Mouse (Mus musculus): Measurements from ENCODE around the gene Pitpnm1. TPM values are rescaled to one million over a fixed set of nuclear protein-coding genes. Genes with fewer than 3 reads are reported as not detected.

Gene Pitpnm1
- polyA plus RNA-seq (2014; fragmentation: Illumina TruSeq; extraction: RNeasy Lipid Tissue Mini Kit (QIAGEN cat#74804); ENCODE audit: low read depth, low replicate concordance): 0.19 TPM

DNA sequence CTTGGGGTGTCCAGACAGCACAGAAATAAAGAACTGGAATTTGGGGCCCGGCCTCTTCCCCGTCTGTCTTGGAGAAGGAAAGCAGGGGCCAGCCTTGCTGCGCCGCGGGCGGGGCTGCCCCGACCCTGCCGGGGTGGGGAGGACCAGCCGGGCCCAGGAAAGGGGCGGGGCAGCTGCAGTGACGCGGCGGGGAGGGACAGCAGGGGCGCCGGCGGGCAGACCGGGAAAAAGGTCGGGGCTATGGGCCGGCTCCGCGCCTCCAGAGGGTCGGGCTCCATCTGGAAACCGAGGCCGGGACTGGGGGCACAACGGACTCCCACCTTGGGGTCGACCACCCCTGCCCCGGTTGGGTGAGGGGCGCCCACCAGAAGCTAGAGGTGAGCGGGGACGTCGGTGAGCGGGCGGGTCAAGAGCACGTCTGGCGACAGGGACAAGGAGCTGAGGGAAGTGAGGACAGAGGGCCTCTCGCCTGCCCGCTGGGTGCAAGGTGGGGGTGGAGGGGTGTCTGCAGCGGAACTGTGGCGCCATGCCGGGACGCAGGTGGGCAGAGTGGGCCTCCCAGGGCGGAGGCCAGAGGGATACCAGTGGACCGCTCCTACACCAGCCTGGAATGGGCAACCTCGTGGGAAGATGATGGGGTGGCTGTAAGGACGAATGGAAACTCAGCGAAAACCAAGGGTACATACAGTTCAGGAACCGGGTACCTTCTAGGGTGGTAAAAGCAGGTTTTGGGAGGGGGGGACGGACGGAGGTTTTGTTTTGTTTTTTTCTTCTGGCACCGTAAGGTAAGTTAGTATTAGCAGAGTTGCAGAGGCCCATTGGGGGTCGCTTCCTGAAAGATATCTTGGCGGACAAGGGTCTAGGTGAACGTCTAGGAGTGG lies at the start of gene Pitpnm1:
Pitpnm1 (plus strand) TSS at position 162 of the 881 bp plus-strand sequence.

GRCm38 (mm10) chr19:4059069-4059740 lies 40.6 kb upstream of the Pitpnm1 start, which contains the start of gene Gstp3:
TSS of gene Gstp3 (minus strand) at chr19:4059569.

GRCm38 (mm10) chr19:4081394-4081793 lies 18.4 kb upstream of the Pitpnm1 start, which contains the start of gene Cabp2:
TSS of gene Cabp2 (plus strand) at chr19:4081578.

GRCm38 (mm10) chr19:4096642-4097440 lies 3.0 kb upstream of the Pitpnm1 start, which contains the start of gene Cdk2ap2:
TSS of gene Cdk2ap2 (plus strand) at chr19:4097182.

GRCm38 (mm10) chr19:4125741-4126696 lies 26.2 kb downstream of the Pitpnm1 start, which contains the start of gene Aip:
TSS of gene Aip (minus strand) at chr19:4125858.

GRCm38 (mm10) chr19:4139446-4139845 lies 39.6 kb downstream of the Pitpnm1 start, which contains the start of gene Gpr152:
TSS of gene Gpr152 (plus strand) at chr19:4139787.

GRCm38 (mm10) chr19:4143759-4144268 lies 44.0 kb downstream of the Pitpnm1 start, which contains the start of gene Cabp4:
TSS of gene Cabp4 (minus strand) at chr19:4144033.

DNA sequence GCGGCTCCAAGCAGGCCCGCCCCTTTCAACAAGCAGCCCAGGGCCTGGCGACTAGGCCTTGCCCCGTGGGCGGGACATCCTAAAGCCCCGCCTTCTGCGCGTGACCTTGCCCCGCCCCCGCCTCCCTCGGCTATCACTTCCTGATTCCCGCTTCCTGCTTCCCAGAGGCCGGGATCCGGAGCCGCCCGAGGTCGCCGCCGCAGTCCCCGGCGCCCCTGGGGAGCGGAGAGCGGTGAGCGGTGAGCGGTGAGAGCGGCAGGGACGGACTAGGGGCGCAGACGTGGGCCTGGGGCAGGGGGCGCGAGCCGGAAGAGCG lies 48.7 kb downstream of the Pitpnm1 start, which contains the start of gene Coro1b:
Coro1b (plus strand) TSS at position 129 of the 316 bp plus-strand sequence.

GRCm38 (mm10) chr19:4153232-4153654 lies 53.4 kb downstream of the Pitpnm1 start, which contains the start of gene Ptprcap:
TSS of gene Ptprcap (plus strand) at chr19:4153604.

DNA sequence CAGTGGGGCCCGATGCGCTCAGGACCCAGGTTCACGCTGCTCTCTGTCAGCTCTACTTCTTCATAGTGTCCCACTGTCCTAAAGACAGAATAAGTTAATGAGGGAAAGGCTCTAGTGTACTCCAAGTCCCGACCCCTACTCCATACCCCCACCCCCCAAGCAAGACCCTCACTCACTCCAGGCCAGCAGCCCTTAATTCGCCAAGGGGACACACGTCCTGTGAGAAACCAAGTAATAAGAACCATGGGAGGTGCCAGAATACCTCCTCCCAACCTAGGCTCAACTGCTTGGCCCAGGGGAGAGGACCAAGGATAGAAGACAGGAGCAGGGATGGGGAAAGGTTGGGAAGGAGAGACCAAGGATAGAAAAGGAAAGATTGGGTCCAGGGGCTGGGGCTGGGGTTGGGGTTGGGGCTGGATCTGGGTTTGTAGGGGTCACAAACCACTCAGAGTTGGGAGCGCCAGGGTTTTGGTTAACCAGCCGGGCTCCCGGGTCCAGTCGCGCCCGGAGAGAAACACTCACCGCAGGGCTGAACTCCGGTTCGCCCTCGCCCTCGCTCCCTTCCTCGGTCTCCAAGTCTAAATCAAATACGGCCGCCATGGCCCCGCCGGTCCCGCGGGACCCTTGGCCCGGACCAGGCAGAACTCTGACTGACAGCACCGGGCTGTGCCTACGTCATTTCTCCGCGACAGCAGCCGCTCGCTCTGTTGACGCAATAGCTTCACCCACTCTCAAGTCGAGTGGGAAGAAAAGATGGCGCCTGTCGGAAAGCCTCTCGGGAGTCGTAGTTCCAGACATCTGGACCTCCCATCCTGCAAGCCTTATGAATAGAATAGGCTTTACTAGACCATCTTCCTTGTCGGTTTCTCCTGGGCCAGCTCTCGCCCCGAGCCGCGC lies 63.1 kb downstream of the Pitpnm1 start, which contains the start of gene Rps6kb2:
Rps6kb2 (minus strand) TSS at position 709 of the 897 bp plus-strand sequence.

Other genes with a start within 250 kb of the Pitpnm1 start
- gene Chka, start 248.2 kb upstream of the Pitpnm1 start, polyA plus RNA-seq (2014; fragmentation: Illumina TruSeq; extraction: RNeasy Lipid Tissue Mini Kit (QIAGEN cat#74804); ENCODE audit: low read depth, low replicate concordance): 87.4 TPM
- gene Tcirg1, start 192.9 kb upstream of the Pitpnm1 start, polyA plus RNA-seq (2014; fragmentation: Illumina TruSeq; extraction: RNeasy Lipid Tissue Mini Kit (QIAGEN cat#74804); ENCODE audit: low read depth, low replicate concordance): 7.2 TPM
- gene Ndufs8, start 187.2 kb upstream of the Pitpnm1 start, polyA plus RNA-seq (2014; fragmentation: Illumina TruSeq; extraction: RNeasy Lipid Tissue Mini Kit (QIAGEN cat#74804); ENCODE audit: low read depth, low replicate concordance): 7.7 TPM
- gene Aldh3b1, start 170.2 kb upstream of the Pitpnm1 start, polyA plus RNA-seq (2014; fragmentation: Illumina TruSeq; extraction: RNeasy Lipid Tissue Mini Kit (QIAGEN cat#74804); ENCODE audit: low read depth, low replicate concordance): not detected
- gene Unc93b1, start 164.8 kb upstream of the Pitpnm1 start, polyA plus RNA-seq (2014; fragmentation: Illumina TruSeq; extraction: RNeasy Lipid Tissue Mini Kit (QIAGEN cat#74804); ENCODE audit: low read depth, low replicate concordance): 3.1 TPM
- 0.64 TPM for gene Aldh3b3, start 141.4 kb upstream of the Pitpnm1 start, polyA plus RNA-seq (2014; fragmentation: Illumina TruSeq; extraction: RNeasy Lipid Tissue Mini Kit (QIAGEN cat#74804); ENCODE audit: low read depth, low replicate concordance)
- gene Aldh3b2, start 127.7 kb upstream of the Pitpnm1 start, polyA plus RNA-seq (2014; fragmentation: Illumina TruSeq; extraction: RNeasy Lipid Tissue Mini Kit (QIAGEN cat#74804); ENCODE audit: low read depth, low replicate concordance): not detected
- 15.3 TPM for gene Acy3, start 113.4 kb upstream of the Pitpnm1 start, polyA plus RNA-seq (2014; fragmentation: Illumina TruSeq; extraction: RNeasy Lipid Tissue Mini Kit (QIAGEN cat#74804); ENCODE audit: low read depth, low replicate concordance)
- not detected for gene Tbx10, start 107.2 kb upstream of the Pitpnm1 start, polyA plus RNA-seq (2014; fragmentation: Illumina TruSeq; extraction: RNeasy Lipid Tissue Mini Kit (QIAGEN cat#74804); ENCODE audit: low read depth, low replicate concordance)
- not detected for gene Nudt8, start 99.4 kb upstream of the Pitpnm1 start, polyA plus RNA-seq (2014; fragmentation: Illumina TruSeq; extraction: RNeasy Lipid Tissue Mini Kit (QIAGEN cat#74804); ENCODE audit: low read depth, low replicate concordance)
- gene Gm49405, start 99.4 kb upstream of the Pitpnm1 start, polyA plus RNA-seq (2014; fragmentation: Illumina TruSeq; extraction: RNeasy Lipid Tissue Mini Kit (QIAGEN cat#74804); ENCODE audit: low read depth, low replicate concordance): 0.13 TPM
- gene Doc2g, start 96.7 kb upstream of the Pitpnm1 start, polyA plus RNA-seq (2014; fragmentation: Illumina TruSeq; extraction: RNeasy Lipid Tissue Mini Kit (QIAGEN cat#74804); ENCODE audit: low read depth, low replicate concordance): not detected
- gene Ndufv1, start 87.2 kb upstream of the Pitpnm1 start, polyA plus RNA-seq (2014; fragmentation: Illumina TruSeq; extraction: RNeasy Lipid Tissue Mini Kit (QIAGEN cat#74804); ENCODE audit: low read depth, low replicate concordance): 25.4 TPM
- gene Gstp1, start 62.0 kb upstream of the Pitpnm1 start, polyA plus RNA-seq (2014; fragmentation: Illumina TruSeq; extraction: RNeasy Lipid Tissue Mini Kit (QIAGEN cat#74804); ENCODE audit: low read depth, low replicate concordance): 51.4 TPM
- 1.1 TPM for gene Gstp2, start 54.0 kb upstream of the Pitpnm1 start, polyA plus RNA-seq (2014; fragmentation: Illumina TruSeq; extraction: RNeasy Lipid Tissue Mini Kit (QIAGEN cat#74804); ENCODE audit: low read depth, low replicate concordance)
- gene Gstp3, start 40.4 kb upstream of the Pitpnm1 start, polyA plus RNA-seq (2014; fragmentation: Illumina TruSeq; extraction: RNeasy Lipid Tissue Mini Kit (QIAGEN cat#74804); ENCODE audit: low read depth, low replicate concordance): 2.0 TPM
- not detected for gene Cabp2, start 18.4 kb upstream of the Pitpnm1 start, polyA plus RNA-seq (2014; fragmentation: Illumina TruSeq; extraction: RNeasy Lipid Tissue Mini Kit (QIAGEN cat#74804); ENCODE audit: low read depth, low replicate concordance)
- gene Cdk2ap2, start 2.8 kb upstream of the Pitpnm1 start, polyA plus RNA-seq (2014; fragmentation: Illumina TruSeq; extraction: RNeasy Lipid Tissue Mini Kit (QIAGEN cat#74804); ENCODE audit: low read depth, low replicate concordance): 1.9 TPM
- gene Aip, start 25.9 kb downstream of the Pitpnm1 start, polyA plus RNA-seq (2014; fragmentation: Illumina TruSeq; extraction: RNeasy Lipid Tissue Mini Kit (QIAGEN cat#74804); ENCODE audit: low read depth, low replicate concordance): 0.53 TPM
- gene Gpr152, start 39.8 kb downstream of the Pitpnm1 start, polyA plus RNA-seq (2014; fragmentation: Illumina TruSeq; extraction: RNeasy Lipid Tissue Mini Kit (QIAGEN cat#74804); ENCODE audit: low read depth, low replicate concordance): not detected
- gene Cabp4, start 44.0 kb downstream of the Pitpnm1 start, polyA plus RNA-seq (2014; fragmentation: Illumina TruSeq; extraction: RNeasy Lipid Tissue Mini Kit (QIAGEN cat#74804); ENCODE audit: low read depth, low replicate concordance): 0.26 TPM
- 19.7 TPM for gene Coro1b, start 48.6 kb downstream of the Pitpnm1 start, polyA plus RNA-seq (2014; fragmentation: Illumina TruSeq; extraction: RNeasy Lipid Tissue Mini Kit (QIAGEN cat#74804); ENCODE audit: low read depth, low replicate concordance)
- 2.3 TPM for gene Ptprcap, start 53.6 kb downstream of the Pitpnm1 start, polyA plus RNA-seq (2014; fragmentation: Illumina TruSeq; extraction: RNeasy Lipid Tissue Mini Kit (QIAGEN cat#74804); ENCODE audit: low read depth, low replicate concordance)
- gene Rps6kb2, start 63.4 kb downstream of the Pitpnm1 start, polyA plus RNA-seq (2014; fragmentation: Illumina TruSeq; extraction: RNeasy Lipid Tissue Mini Kit (QIAGEN cat#74804); ENCODE audit: low read depth, low replicate concordance): 3.4 TPM
- 0.64 TPM for gene Carns1, start 75.5 kb downstream of the Pitpnm1 start, polyA plus RNA-seq (2014; fragmentation: Illumina TruSeq; extraction: RNeasy Lipid Tissue Mini Kit (QIAGEN cat#74804); ENCODE audit: low read depth, low replicate concordance)
- not detected for gene Tbc1d10c, start 91.3 kb downstream of the Pitpnm1 start, polyA plus RNA-seq (2014; fragmentation: Illumina TruSeq; extraction: RNeasy Lipid Tissue Mini Kit (QIAGEN cat#74804); ENCODE audit: low read depth, low replicate concordance)
- 76.1 TPM for gene Ppp1ca, start 92.1 kb downstream of the Pitpnm1 start, polyA plus RNA-seq (2014; fragmentation: Illumina TruSeq; extraction: RNeasy Lipid Tissue Mini Kit (QIAGEN cat#74804); ENCODE audit: low read depth, low replicate concordance)
- 1.6 TPM for gene Rad9a, start 101.7 kb downstream of the Pitpnm1 start, polyA plus RNA-seq (2014; fragmentation: Illumina TruSeq; extraction: RNeasy Lipid Tissue Mini Kit (QIAGEN cat#74804); ENCODE audit: low read depth, low replicate concordance)
- gene Clcf1, start 114.2 kb downstream of the Pitpnm1 start, polyA plus RNA-seq (2014; fragmentation: Illumina TruSeq; extraction: RNeasy Lipid Tissue Mini Kit (QIAGEN cat#74804); ENCODE audit: low read depth, low replicate concordance): 0.56 TPM
- not detected for gene AC109138.7, start 114.4 kb downstream of the Pitpnm1 start, polyA plus RNA-seq (2014; fragmentation: Illumina TruSeq; extraction: RNeasy Lipid Tissue Mini Kit (QIAGEN cat#74804); ENCODE audit: low read depth, low replicate concordance)
- 1.7 TPM for gene Pold4, start 131.9 kb downstream of the Pitpnm1 start, polyA plus RNA-seq (2014; fragmentation: Illumina TruSeq; extraction: RNeasy Lipid Tissue Mini Kit (QIAGEN cat#74804); ENCODE audit: low read depth, low replicate concordance)
- gene Ssh3, start 169.2 kb downstream of the Pitpnm1 start, polyA plus RNA-seq (2014; fragmentation: Illumina TruSeq; extraction: RNeasy Lipid Tissue Mini Kit (QIAGEN cat#74804); ENCODE audit: low read depth, low replicate concordance): 1.8 TPM
- not detected for gene Ankrd13d, start 183.1 kb downstream of the Pitpnm1 start, polyA plus RNA-seq (2014; fragmentation: Illumina TruSeq; extraction: RNeasy Lipid Tissue Mini Kit (QIAGEN cat#74804); ENCODE audit: low read depth, low replicate concordance)
- gene Grk2, start 206.2 kb downstream of the Pitpnm1 start, polyA plus RNA-seq (2014; fragmentation: Illumina TruSeq; extraction: RNeasy Lipid Tissue Mini Kit (QIAGEN cat#74804); ENCODE audit: low read depth, low replicate concordance): 4.7 TPM